Mouse (Mus musculus) limb, embryonic 10.5 days (tissue): ENCODE measurements around the gene Rap2a. TPM values are rescaled to one million over a fixed set of nuclear protein-coding genes. Genes with fewer than 3 reads are reported as not detected.

ENCODE experiments used
- polyA plus RNA-seq: library from polyadenylated mRNA; unstranded; fragments of >200 nt; fragmentation: Nextera tagmentation; extraction: Ambion mirVana; gene quantifications from 2 replicates; pipeline ENCODE4 v1.2.1, GENCODE M21; 2016

Rap2a gene
- polyA plus RNA-seq, 1 experiment from 2014 or later, result 8.9 TPM

Other genes starting within 250 kb of the Rap2a start
- 33.8 and 45.5 TPM in 2 replicates for gene Mbnl2, start 202.8 kb upstream of the Rap2a start, polyA plus RNA-seq